17 mouse cellular contexts compared by ENCODE assay signal in the genomic region with DNA sequence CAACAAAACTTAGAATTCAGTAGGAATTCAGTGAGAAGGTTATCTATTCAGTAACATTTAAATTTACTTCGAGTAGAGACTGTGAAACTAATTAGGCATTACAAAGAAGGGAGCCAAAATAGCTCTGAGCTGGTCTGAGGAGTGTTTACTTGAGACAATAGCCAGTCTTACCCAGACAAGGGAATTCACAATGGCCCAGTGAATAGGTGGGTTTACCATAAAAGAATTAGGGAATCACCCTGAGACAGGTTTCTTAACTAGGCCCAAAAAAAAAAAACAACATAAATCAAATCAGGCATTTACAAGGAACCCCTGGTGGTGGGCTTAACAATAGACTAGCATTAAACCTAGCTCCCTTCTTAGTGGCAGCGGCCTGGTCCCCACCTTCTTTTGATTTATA. TPM values are rescaled to one million over a fixed set of nuclear protein-coding genes. Genes with fewer than 3 reads are reported as not detected.
"Had no signal": no experiment of that assay in that cellular context is flagged by ENCODE, and none has a peak within 500 bp of the region (broad histone marks: within the 10 kb centered on the region; RNA-seq: fewer than 3 reads in every experiment).

No protein-coding gene starts in this region.

RNA-seq across cellular contexts. Expression of a gene that starts 17.5 kb away (rescaled TPM):
- total RNA-seq: heart, postnatal 10 days; heart, postnatal 14 days; heart, postnatal 25 days; heart, postnatal 36 days; heart, postnatal 4 days; hematopoietic stem cell, adult 5-6 weeks; hindbrain, postnatal 0 days; layer of hippocampus, adult 18-20 months; layer of hippocampus, adult 2 months; layer of hippocampus, adult 8-10 months; layer of hippocampus, postnatal 10 days; layer of hippocampus, postnatal 14 days; layer of hippocampus, postnatal 25 days; layer of hippocampus, postnatal 36 days; left cerebral cortex, adult 18-20 months; left cerebral cortex, adult 2 months; left cerebral cortex, adult 8-10 months had no signal
